Mouse (Mus musculus) telencephalon, adult 2 months (tissue): ENCODE results near the gene Vmn1r234.
A peak's percentile ranks its signal among the peaks of the same experiment; 100 is the strongest.
"Not testable (repeated sequence)": the region's sequence is repeated elsewhere in the genome, so short reads cannot be mapped to it uniquely, and the experiment has no call there.

Source experiments
- DNase-seq: peaks from one replicate; pipeline ENCODE4 v3.0.0-alpha.2; 2011; ENCODE audit warnings: low read depth, low spot score

Vmn1r234 gene

DNA sequence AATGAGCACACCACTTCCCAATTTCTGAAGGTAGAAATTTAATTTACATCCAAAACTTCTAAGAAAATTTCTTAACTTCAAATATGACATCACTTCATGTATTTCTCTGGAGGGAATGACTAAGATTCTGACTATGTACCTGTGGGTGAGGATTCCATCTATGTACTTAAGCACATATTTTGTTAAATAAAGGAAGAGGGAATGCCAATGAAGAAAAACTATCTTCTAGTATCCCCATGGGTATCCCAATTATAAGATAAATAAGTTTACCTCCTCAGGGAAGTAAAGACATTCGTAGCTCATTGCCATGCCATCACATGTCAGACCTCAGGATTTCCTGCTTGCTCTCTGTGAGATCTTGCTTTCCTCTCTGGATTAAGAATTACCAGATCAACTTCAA is at the start of gene Vmn1r234:
Gene Vmn1r234, plus strand, starts transcription at position 301 of the 400 bp plus-strand sequence.
- DNase-seq = no peak

DNA sequence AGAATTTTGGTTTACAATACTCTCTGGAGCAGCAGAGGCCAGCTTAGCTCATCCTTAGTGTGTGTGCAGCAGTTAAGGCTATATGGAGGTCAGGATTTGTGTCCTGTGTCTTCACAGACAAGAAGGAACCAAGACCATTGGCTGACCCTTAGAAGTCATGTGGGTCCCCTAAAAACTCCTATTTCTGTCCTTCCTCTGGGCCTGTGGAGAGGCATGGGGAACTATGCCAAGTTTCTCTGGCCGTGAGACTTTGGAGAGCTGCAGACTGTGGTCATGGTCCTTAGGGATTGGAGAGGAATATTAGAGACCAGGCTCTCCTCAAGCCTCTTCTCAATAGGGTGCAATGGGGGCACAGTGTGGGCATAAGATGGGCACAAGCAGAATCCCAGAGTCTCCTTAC is 14.8 kb upstream of the Vmn1r234 start:
- DNase-seq = not testable (repeated sequence)

DNA sequence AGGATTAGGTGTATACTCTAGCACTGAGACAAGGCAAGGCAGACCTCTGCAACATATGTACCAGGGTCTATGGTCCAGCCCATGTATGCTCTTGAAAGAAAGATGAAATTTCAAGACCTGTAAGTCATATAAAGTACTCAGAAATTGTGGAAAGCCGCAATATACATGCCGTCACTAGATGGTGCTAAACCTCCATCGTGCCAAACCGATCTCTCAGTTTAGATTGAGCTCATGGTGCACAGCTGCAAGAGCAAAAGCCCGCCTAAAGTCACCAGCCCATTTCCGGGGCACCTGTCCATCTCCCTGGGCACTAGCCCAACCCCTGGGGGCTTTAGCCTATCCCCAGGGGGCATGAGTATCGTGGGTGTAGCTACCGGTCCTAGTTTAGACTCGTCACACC is 5.8 kb downstream of the Vmn1r234 start:
- peak; percentile 11 for DNase-seq

DNA sequence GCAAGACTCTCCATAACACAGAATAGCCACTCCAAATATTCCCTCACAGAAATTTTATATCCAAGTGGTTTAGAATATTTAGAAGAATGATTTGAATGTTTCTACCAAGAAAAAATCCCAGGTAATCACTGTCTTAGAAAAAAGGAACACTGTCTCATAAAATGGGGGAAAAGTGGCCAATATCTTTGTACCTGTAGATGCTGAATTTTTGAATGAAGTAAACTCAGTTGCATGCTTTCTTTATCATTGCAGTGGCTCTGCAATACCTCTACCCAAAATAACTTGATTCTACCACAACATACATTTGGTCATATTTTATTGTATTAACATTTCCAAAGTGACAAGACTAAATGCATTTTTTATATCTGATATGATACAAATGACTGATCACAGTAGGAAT is 30.2 kb downstream of the Vmn1r234 start, which contains the start of gene Vmn1r235:
Gene Vmn1r235, plus strand, starts transcription at position 301 of the 400 bp plus-strand sequence.
- DNase-seq = no peak

DNA sequence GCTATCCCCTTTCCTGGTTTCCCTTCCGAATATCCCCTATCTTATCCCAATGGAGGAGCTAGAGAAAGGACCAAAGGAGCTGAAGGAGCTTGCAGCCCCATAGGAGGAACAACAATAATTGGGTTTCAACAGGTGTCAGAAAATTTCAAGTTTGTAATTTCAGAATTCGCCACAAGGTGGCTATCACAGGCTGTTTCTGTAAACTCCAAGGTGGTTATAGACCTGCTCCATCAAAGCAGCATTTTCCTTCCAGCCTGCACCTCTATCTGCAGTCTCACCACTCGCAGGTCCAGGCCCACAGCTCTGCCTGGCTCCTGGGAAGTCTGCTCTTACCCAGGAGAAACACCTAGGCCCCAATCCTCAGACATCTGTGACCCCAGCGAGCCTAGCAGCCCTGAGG is 46.2 kb downstream of the Vmn1r234 start:
- DNase-seq = peak; percentile 15

DNA sequence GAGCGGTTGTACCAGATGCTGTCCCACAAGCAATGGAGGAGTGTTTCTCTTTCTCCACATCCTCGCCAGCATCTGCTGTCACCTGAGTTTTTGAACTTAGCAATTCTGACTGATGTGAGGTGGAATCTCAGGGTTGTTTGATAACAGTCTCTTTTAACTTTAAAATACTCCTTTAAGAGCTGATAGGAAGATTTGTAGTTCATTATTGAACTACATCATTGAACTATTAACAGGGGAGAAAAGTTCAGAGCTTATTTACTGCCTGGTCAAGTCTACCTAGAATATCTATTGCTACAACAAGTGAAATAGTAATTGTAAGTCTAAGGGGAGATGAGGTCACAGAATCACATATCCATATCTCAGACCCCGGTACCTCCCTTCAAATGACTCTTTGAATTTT is 56.8 kb downstream of the Vmn1r234 start, which contains the start of gene Vmn1r236:
Gene Vmn1r236, plus strand, starts transcription at position 301 of the 400 bp plus-strand sequence.
- DNase-seq = no peak

DNA sequence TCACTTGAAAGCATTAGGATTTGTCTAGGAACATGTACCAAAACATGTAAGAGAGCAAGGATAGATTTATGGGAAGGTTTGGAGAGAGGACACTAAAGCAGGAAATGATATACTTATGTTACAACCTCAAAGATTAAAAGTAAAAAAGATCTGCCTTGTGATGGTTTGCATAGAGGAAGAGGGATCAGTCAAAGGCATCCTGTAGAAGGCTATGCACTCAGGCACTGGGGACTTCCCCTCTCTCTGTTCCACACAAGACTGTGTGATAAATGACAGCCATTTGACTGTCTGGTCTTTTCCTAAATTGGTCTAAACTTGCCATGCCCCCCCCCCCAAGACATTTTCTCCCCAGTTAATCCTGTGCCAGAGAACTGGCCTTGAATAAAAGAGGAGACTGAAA is 58.5 kb downstream of the Vmn1r234 start:
- DNase-seq = no peak
